Mouse (Mus musculus) frontal cortex, postnatal 10 days (tissue): Measurements from ENCODE around the gene Tspan32.

Experiments used
- DNase-seq, 2 experiments: peaks; one replicate each; pipeline ENCODE4 v3.0.0; 2022; ENCODE audit warnings: low spot score in 2 of 2, mixed read lengths in 1 of 2

Tspan32 gene

GRCm38 (mm10) chr7:143033581-143033980, 28.7 kb downstream of the Tspan32 start:
- no peak for DNase-seq

DNA sequence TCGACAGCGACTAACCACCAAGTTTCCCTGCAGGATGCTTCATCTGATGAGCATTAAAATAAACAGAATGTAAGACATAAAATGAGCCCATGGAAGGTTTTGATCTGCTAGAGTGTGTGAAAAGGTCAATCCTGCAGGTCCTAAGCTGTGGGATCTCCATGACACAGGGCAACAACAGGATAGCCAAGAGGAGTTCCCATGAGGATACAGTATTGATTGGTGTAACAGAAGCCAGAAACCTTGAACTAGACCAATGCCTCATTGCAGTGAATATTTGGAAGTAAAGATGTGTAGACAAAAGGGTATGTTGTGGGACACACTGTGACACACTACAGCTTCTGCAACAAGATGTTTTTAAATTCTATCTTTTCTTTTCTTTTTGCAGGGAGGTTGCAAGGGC, 29.3 kb downstream of the Tspan32 start:
- no peak for DNase-seq

GRCm38 (mm10) chr7:143034519-143035450, 29.9 kb downstream of the Tspan32 start:
- DNase-seq, result no peak

GRCm38 (mm10) chr7:143036787-143037186, 31.9 kb downstream of the Tspan32 start:
- no peak for DNase-seq

GRCm38 (mm10) chr7:143037306-143037705, 32.5 kb downstream of the Tspan32 start:
- DNase-seq, result no peak

DNA sequence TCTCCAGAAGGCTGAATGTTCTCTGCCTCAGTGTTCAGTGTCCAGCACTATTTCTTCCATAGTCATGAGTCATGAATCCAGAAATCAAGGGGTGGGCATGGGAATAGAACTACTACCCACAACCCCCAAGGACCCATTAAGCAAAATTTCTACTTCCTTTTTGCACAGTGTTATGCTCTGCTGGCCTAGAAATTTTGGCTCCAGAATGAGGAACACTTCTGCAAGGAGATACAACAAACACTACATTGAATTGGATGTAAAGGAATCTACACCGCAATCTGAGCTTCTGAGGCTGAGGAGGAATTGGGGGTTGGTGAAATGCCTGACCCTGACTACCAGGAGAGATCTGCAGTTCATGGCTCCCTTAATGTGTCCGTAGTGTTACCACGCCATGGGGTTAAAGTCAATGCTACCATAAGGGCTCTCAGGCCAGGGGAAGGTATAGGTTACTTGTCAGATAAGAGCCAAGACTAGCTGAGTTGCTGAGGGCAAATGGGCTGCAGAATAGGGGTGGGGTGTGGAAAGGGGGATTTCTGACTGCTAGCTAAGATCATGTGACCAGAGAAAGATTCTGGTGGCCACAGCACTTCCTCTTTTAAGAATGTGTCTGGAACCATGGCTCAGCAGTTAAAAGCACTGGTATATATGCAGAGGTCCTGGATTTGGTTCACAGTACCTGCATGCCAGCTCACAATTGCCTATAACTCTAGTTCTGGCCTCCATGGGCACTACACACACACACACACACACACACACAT, 33.5 kb downstream of the Tspan32 start:
- no peak for DNase-seq

- DNase-seq, result no peak
Measured at GRCm38 (mm10) chr7:143040561-143040960, 35.7 kb downstream of the Tspan32 start.

DNA sequence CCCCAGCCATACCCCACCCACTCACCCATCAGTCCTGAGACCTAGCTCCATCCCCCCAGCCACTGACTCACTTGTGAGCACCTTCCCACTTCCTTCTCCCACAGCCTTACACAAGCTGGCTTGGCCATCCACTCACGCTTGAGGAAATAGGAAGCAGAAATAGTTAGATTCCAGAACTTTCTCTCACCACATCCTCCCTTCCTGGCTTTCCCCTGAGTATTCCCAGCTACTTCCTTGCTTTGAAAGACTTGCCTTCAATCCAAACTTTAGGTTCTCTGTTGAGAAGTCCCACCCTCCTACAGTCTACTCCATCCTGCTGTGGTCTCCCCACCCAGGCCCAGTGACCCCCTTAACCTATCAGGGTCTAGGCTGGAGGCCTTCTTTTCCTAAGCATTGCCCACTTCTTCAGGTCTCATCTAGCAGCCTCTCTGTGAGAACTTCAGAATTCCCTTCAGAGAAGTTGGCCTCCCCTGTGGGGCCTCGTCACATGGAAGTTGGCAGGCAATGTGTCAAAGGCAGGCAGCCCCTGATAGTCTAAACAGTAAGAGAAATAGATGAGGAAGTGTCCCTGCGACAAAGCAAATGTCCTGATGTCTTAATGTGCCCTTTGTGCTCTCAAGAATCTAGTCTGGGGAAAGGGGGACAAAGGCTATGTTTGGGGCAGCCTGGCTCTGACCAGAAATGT, 36.4 kb downstream of the Tspan32 start:
- DNase-seq, result no peak

DNA sequence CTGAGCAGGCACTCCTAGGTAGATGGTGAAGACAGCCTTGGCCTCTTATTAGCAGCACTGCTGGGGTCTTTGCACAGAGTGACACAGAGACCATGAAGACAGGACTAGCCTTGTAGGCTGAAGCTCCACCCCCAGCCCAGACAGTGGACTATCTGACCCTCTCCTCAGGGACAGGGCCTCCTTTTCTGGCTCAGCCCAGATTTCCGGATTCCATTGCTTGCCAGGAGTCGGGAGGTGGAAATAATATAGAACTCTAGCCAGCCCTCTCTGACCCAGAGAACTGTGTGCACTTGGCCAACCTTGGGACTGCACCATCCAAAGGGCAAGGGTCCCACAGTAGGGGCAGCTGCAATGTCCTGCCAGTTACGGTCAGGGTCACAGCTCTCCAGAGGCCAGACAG, 37.2 kb downstream of the Tspan32 start:
- DNase-seq, result no peak

DNA sequence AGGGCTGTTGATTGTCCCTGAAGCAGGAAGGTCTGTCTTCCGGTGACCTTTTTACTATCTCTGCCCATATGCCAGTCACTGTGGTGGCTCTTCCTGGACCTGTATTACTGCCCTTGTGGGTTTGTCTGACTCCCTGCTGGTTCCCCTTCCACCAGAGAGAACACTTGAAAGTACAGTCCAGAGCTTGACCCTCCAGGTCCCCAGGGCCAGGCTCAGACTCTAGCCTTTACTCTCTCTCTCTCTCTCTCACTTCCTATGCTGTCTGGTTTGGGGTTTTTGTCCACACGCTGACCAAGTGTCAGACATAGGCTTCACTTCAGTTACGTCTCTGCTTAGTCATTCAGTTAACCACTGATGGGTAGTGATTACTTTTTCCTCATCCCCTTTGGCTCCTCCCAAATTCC, 38.1 kb downstream of the Tspan32 start:
- DNase-seq, result no peak

GRCm38 (mm10) chr7:143044049-143044825, 39.4 kb downstream of the Tspan32 start:
- DNase-seq, result no peak

- no peak for DNase-seq
Measured at GRCm38 (mm10) chr7:143044826-143045206, 40.0 kb downstream of the Tspan32 start.

- no peak for DNase-seq
Measured at GRCm38 (mm10) chr7:143046358-143046757, 41.5 kb downstream of the Tspan32 start.

- no peak for DNase-seq
Measured at GRCm38 (mm10) chr7:143049331-143049730, 44.5 kb downstream of the Tspan32 start.

DNA sequence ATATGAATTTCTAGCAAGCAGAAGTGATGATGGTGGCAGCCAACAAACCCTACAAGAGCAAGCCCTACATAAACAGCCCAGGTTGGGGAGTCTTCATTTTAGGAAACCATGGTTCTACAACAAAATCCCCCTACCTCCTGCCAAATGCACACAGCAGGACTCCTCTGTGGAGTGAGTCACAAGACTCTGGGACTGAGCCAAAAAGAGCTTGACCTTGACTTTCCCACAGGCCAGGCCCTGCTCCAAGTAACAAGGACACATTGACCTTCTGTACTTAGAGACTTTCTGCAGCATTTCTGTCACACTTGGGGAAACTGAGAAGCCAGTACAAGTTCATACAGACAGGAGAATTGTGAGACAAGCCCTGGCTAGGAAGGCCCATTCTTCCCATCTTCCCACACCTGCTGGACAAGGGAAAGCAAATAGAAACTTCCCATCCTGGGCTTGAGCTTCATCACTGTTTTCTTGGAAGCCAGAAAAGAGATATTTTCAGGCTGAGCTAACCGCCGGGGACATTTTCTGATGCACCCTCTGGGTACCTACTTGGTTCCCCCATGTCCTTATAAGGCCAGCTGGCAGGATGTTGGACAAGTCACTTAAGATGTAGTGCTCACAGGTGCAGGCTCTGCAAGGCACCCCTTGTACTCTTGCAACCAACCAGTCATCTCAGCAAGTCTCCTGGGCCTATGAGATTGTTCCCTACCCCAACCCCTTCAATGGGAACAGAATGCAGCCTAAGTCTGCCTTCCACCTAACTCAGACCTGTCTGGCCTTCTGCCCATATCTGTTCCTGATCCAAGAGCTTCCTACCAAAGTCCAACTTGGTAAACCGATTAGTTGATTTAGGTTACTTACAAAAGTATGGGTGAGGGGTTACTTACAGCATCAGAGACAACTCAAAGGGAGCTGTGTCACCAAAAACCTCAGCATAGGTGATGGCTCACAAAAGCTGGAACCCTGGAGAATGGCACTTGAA, 45.3 kb downstream of the Tspan32 start:
- no peak for DNase-seq

DNA sequence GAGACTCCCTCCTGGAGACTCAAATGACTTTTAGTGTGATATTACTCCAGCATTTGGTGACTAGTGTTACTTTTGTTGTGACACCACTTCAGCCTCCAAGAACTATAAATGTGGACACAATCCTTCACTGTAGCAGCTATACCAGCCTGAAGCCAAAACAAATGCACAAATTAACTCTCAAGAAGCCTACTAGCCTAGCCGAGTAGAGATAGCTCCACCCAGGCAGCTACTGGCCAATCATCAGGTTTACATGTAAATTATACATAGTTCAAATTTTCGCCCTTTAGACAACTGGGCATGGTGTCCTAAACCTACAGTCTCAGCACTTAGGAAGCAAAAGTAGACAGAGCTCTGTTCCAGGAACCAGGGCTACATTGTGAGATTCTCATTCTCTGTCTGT, 46.5 kb downstream of the Tspan32 start:
- no peak for DNase-seq

- DNase-seq, result peak; percentile 79 to 85
Measured at GRCm38 (mm10) chr7:143052626-143053007, 47.8 kb downstream of the Tspan32 start, which contains the start of gene Cd81. Gene Cd81 (plus strand): TSS chr7:143052739.

DNA sequence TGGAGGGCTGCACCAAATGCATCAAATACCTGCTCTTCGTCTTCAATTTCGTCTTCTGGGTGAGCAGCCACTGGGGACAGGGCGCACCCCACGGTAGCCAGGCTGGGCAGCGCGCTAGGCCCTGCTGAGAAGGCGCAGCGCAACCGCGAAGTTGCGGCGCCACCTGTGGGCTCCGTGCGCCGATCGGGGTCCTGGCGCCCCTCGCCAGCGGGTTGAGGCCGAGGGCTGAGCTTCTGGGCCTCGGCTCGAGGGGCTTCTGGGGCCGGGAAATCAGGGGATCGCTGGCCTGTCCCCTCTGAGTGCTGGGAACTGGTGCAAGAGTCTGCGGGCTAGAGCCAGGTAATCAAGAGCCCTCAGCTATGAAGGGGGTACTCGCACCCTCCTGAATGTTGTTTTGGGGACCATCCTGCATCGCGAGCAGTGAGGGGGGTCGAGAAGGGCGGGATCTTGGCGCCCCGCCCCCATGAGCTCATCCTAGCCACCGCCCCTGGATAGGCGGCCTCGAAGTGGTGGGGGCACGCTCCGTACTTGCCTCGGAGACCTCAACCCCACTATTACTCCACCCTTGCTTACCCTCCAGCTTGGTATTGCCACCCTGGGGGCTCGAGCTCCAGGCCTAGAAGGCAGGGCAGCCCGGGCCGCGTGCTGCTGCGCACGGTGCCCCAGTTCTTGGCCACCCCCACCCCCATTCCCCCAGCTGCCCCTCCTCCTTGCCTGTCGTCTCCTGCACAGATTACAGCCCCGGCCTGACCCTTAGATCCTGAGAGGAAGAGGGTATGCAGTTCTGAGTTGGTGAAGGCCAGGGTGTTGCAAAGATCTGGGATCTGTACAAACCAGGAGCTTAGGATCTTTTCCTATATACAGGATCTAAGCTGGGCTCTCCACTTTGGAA, 48.4 kb downstream of the Tspan32 start:
- peak in 1 of 2 experiments; percentile 79 for DNase-seq

DNA sequence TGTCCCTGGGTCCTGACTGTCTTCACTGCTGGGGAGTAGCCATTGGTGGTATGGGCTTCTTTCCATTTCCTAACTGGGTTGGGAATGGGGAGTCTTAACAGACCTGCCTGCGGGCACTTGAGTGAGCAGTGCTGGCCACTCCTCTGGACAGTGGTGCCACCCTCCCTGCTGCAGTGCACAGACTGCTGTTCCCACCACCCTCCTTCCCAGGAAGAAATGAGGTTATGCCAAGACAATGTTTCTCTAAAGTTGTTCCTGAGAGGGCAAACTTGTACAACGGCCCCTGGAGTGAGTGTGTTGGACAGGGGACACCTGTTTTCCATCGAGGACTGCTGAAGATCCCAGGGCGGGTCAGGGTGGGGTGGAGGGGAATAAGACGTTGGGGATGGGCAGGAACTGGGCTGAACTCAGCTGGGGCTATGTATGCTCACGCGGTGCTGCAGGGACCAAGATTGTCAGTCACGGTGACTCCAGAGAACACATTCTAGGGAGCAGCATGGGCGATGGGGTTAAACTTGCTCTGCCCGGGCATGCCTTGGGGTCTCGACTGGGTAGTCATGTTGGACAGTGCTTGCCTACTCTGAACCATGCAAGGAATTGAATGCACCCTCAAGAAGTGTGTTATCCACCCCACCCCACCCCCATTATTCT, 49.2 kb downstream of the Tspan32 start:
- no peak for DNase-seq
